Mouse (Mus musculus): Measurements from ENCODE around the gene Fgfrl1.

The Fgfrl1 gene

GRCm38 (mm10) chr5:108668387-108668932, 23.7 kb upstream of the Fgfrl1 start:
- DNase-seq (ENCODE audit: low read depth) = no peak

- DNase-seq (ENCODE audit: low read depth) = peak; percentile 63
Observed at GRCm38 (mm10) chr5:108668977-108669936, 22.9 kb upstream of the Fgfrl1 start, which contains the start of gene Dgkq. Gene Dgkq, minus strand, starts transcription at chr5:108669672.

GRCm38 (mm10) chr5:108669986-108670385, 22.2 kb upstream of the Fgfrl1 start:
- no peak for DNase-seq (ENCODE audit: low read depth)

- no peak for DNase-seq (ENCODE audit: low read depth)
Observed at GRCm38 (mm10) chr5:108670785-108671184, 21.4 kb upstream of the Fgfrl1 start.

GRCm38 (mm10) chr5:108671757-108672156, 20.4 kb upstream of the Fgfrl1 start:
- no peak for DNase-seq (ENCODE audit: low read depth)

- no peak for DNase-seq (ENCODE audit: low read depth)
Observed at GRCm38 (mm10) chr5:108674624-108675023, 17.6 kb upstream of the Fgfrl1 start.

- DNase-seq (ENCODE audit: low read depth) = no peak
Observed at GRCm38 (mm10) chr5:108675251-108675816, 16.8 kb upstream of the Fgfrl1 start, which contains the start of gene Slc26a1. Gene Slc26a1, minus strand, starts transcription at chr5:108675569.

GRCm38 (mm10) chr5:108676772-108677498, 15.2 kb upstream of the Fgfrl1 start:
- DNase-seq (ENCODE audit: low read depth) = no peak

- peak; percentile 82 for DNase-seq (ENCODE audit: low read depth)
Observed at GRCm38 (mm10) chr5:108677605-108678295, 14.4 kb upstream of the Fgfrl1 start.

GRCm38 (mm10) chr5:108678296-108678854, 13.8 kb upstream of the Fgfrl1 start:
- no peak for DNase-seq (ENCODE audit: low read depth)

GRCm38 (mm10) chr5:108679909-108680308, 12.3 kb upstream of the Fgfrl1 start:
- no peak for DNase-seq (ENCODE audit: low read depth)

GRCm38 (mm10) chr5:108680871-108681270, 11.3 kb upstream of the Fgfrl1 start:
- no peak for DNase-seq (ENCODE audit: low read depth)

GRCm38 (mm10) chr5:108689091-108689490, 3.1 kb upstream of the Fgfrl1 start:
- DNase-seq (ENCODE audit: low read depth) = no peak

- DNase-seq (ENCODE audit: low read depth) = no peak
Observed at GRCm38 (mm10) chr5:108691152-108691551, 1.0 kb upstream of the Fgfrl1 start.

GRCm38 (mm10) chr5:108693872-108694288, 1.7 kb downstream of the Fgfrl1 start:
- DNase-seq (ENCODE audit: low read depth) = peak; percentile 79

- no peak for DNase-seq (ENCODE audit: low read depth)
Observed at GRCm38 (mm10) chr5:108694352-108695261, 2.4 kb downstream of the Fgfrl1 start.

- DNase-seq (ENCODE audit: low read depth) = no peak
Observed at GRCm38 (mm10) chr5:108695861-108696260, 3.7 kb downstream of the Fgfrl1 start.

- peak; percentile 42 for DNase-seq (ENCODE audit: low read depth)
Observed at GRCm38 (mm10) chr5:108696542-108696941, 4.4 kb downstream of the Fgfrl1 start.

- DNase-seq (ENCODE audit: low read depth) = peak; percentile 82
Observed at GRCm38 (mm10) chr5:108697341-108697753, 5.2 kb downstream of the Fgfrl1 start.

GRCm38 (mm10) chr5:108700346-108700745, 8.2 kb downstream of the Fgfrl1 start:
- DNase-seq (ENCODE audit: low read depth) = no peak

Data from fibroblast of lung, adult 2 months (primary cell).